Mouse (Mus musculus) lung, postnatal 36 days (tissue): Measurements from ENCODE around the gene Pcyt2.

Experiments used
- DNase-seq: peaks from one replicate; pipeline ENCODE4 v3.0.0; 2022; ENCODE audit warnings: mixed read lengths

The Pcyt2 gene

GRCm38 (mm10) chr11:120580190-120580589 is 37.5 kb downstream of the Pcyt2 start:
- DNase-seq = peak; percentile 67

- DNase-seq = peak; percentile 85
These were observed 38.2 kb downstream of the Pcyt2 start for GRCm38 (mm10) chr11:120579316-120580107.

- no peak for DNase-seq
These were observed 39.0 kb downstream of the Pcyt2 start for GRCm38 (mm10) chr11:120578694-120579243.

- no peak for DNase-seq
These were observed 39.6 kb downstream of the Pcyt2 start for GRCm38 (mm10) chr11:120578024-120578693.

- DNase-seq = no peak
These were observed 40.3 kb downstream of the Pcyt2 start for GRCm38 (mm10) chr11:120577211-120578023.

- no peak for DNase-seq
These were observed 41.3 kb downstream of the Pcyt2 start for GRCm38 (mm10) chr11:120576365-120576981.

GRCm38 (mm10) chr11:120575940-120576339 is 41.8 kb downstream of the Pcyt2 start:
- no peak for DNase-seq

GRCm38 (mm10) chr11:120575046-120575445 is 42.7 kb downstream of the Pcyt2 start:
- no peak for DNase-seq

- no peak for DNase-seq
These were observed 43.5 kb downstream of the Pcyt2 start for GRCm38 (mm10) chr11:120574278-120574600.

- DNase-seq = peak; percentile 18
These were observed 44.0 kb downstream of the Pcyt2 start for GRCm38 (mm10) chr11:120573585-120574277.

- peak; percentile 99 for DNase-seq
These were observed 44.8 kb downstream of the Pcyt2 start, which contains the start of gene P4hb for GRCm38 (mm10) chr11:120572752-120573584. P4hb (minus strand) TSS chr11:120573253.

- DNase-seq = no peak
These were observed 45.4 kb downstream of the Pcyt2 start for GRCm38 (mm10) chr11:120572417-120572751.

GRCm38 (mm10) chr11:120571754-120572416 is 45.9 kb downstream of the Pcyt2 start:
- no peak for DNase-seq

- no peak for DNase-seq
These were observed 46.6 kb downstream of the Pcyt2 start for GRCm38 (mm10) chr11:120571122-120571521.

- no peak for DNase-seq
These were observed 49.4 kb downstream of the Pcyt2 start for GRCm38 (mm10) chr11:120568324-120568723.

- DNase-seq = no peak
These were observed 52.6 kb downstream of the Pcyt2 start for GRCm38 (mm10) chr11:120565114-120565513.

- no peak for DNase-seq
These were observed 54.8 kb downstream of the Pcyt2 start for GRCm38 (mm10) chr11:120562949-120563348.

GRCm38 (mm10) chr11:120560952-120561728 is 56.6 kb downstream of the Pcyt2 start:
- DNase-seq = no peak
